Mouse (Mus musculus): ENCODE results near the gene Nr4a1.

Nr4a1 gene

DNA sequence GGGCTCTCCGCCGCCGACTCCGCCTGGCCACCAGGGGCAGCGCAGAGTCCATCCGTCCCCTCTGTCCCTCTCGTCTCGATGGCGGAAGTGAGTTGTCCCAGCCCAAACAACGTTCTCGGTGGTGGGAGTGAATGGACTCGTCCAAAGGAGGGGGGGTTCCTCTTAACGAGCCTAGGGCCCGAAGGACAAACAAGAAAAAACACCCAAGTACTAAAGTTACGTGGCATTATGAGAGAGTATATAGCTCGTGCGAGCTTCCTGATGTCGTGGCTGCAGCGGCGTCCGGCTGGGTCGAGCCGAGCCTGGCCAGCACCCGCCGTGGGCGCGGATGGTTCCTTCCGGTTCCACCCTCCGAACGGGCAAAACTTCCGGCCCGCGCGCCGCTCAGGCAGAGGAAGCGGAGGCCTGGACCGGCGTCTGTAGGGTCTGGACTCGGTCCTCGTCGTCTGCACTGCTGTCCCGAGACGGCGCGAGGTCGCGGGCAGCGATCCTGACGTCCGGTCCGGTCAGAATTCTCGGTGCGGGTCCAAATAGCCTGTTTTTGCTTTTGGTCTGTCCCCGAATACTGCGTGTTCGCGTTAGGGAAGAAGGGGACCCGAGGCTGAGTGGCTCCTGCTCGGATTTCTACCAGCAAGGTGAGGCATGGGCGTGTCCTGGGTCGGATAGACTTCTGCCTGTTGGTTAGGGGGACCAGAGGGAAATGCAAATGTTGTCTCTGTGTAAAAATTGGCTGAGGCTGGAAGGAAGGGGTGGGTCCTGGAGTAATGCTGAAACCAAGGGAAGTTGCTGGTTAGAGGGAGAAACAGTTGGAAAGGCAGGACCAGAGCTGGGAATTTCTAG lies 30.1 kb downstream of the Nr4a1 start, which contains the start of gene Atg101:
TSS of gene Atg101 (plus strand) at position 362 of the 840 bp plus-strand sequence.
- DNase-seq (ENCODE audit: low read depth, low spot score), result peak; percentile 96

DNA sequence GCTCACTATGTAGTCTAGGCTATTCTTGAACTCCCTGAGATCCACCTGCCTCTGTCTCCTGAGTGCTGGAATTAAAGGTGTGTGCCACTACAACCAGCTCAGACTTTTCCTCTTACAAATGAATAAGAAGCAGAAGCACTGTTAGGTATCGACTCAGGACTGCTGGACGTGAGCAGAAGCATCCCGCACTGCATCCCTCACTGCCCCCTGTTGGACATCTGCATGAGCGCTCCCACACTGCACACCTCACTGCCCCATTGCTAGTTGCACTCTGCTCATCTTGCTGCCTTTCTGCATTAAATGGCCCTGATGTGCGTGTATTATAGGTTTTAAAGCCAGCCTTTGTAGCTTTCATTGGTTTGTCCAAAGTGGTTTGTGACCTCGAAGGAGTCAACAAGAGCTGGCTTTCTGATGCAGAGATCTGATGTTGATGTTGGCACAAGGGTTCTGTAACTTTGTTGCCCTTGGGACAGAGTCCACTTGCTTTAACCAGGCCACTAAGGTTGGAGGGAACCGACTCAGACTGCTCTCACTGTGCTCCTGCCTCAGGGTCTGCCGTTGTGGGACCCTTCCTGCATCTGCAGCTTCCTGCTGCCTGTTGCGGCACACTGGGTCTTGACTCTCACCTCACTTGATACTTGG lies 32.2 kb downstream of the Nr4a1 start:
- no peak for DNase-seq (ENCODE audit: low read depth, low spot score)

DNA sequence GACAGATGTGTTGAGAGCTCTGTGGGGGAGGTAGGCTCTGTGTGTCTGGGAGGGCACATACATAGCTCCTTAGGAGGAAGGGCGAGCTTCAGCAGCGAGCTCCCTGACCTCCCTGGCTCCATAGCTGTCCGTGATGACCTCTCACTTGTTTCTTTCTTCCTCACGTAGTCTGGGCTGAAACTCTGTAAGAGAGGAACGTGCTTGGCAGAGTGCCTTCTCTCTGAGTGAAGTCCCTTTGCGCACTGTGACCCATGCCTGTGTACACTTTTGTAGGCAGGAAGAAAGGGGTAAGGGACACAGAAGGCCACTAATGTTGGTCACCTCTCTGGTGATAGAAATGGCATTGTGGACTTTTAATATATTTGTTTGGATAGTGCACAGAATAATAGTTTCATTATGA lies 33.3 kb downstream of the Nr4a1 start:
- no peak for DNase-seq (ENCODE audit: low read depth, low spot score)

DNA sequence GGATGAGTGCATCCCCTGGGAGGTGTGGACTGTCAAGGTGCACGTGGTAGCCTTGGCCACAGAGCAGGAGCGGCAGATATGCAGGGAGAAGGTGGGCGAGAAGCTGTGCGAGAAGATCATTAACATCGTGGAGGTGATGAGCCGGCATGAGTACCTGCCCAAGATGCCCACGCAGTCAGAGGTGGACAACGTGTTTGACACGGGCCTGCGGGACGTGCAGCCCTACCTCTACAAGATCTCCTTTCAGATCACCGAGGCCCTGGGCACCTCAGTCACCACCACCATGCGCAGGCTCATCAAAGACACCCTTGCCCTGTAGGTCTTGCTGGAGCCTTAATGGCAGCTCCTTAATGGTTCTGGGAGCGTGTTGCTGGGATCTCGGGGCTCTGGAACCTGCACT lies 36.3 kb downstream of the Nr4a1 start:
- DNase-seq (ENCODE audit: low read depth, low spot score), result no peak

DNA sequence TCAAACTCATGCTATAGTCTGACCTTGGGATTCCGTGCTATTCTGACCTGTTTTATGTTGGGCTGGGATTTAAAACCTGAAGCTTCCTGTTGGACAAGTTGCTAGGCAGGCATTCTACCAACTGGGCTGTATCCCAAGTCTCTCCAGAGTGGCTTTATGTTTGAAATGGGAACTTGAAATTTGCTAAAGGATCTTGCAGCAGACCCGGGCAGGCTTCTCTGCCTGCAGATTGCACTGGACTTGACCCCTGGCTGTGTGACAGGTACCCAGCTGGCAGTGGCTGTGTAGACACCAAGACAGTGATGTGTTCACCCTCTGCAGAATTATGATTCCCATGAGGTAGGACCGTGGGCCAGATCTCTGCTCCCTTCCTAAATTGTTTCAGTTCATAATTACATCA lies 37.9 kb downstream of the Nr4a1 start:
- no peak for DNase-seq (ENCODE audit: low read depth, low spot score)

DNA sequence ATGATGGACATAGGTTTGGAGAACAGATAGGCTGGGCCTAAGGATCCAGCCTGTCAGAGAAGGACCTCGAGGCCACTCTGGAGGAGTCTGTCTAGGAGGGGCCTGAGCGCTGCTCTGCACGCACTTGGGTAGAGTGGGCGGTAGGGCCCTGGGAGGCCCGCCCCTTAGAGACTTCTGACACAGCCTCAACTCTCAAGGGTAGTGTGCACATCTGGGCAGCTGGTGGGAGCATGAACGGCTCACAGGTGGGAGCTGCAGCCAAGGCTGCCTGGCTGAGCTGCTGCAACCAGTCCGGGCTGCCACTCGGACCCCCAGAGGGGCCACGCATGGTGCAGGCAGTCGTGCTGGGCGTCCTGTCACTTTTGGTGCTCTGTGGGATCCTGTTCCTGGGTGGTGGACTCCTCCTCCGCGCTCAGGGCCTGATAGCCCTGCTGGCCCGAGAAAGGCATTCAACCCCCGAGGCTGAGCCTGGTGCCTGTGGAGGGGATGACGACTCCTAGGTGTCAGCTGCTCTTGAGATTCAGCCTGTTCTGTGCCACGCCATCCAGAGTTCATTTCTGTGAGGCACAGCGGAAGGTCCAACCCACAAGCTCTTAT lies 39.1 kb downstream of the Nr4a1 start, which contains the start of gene 6030408B16Rik:
TSS of gene 6030408B16Rik (plus strand) at position 188 of the 597 bp plus-strand sequence.
- no peak for DNase-seq (ENCODE audit: low read depth, low spot score)

DNA sequence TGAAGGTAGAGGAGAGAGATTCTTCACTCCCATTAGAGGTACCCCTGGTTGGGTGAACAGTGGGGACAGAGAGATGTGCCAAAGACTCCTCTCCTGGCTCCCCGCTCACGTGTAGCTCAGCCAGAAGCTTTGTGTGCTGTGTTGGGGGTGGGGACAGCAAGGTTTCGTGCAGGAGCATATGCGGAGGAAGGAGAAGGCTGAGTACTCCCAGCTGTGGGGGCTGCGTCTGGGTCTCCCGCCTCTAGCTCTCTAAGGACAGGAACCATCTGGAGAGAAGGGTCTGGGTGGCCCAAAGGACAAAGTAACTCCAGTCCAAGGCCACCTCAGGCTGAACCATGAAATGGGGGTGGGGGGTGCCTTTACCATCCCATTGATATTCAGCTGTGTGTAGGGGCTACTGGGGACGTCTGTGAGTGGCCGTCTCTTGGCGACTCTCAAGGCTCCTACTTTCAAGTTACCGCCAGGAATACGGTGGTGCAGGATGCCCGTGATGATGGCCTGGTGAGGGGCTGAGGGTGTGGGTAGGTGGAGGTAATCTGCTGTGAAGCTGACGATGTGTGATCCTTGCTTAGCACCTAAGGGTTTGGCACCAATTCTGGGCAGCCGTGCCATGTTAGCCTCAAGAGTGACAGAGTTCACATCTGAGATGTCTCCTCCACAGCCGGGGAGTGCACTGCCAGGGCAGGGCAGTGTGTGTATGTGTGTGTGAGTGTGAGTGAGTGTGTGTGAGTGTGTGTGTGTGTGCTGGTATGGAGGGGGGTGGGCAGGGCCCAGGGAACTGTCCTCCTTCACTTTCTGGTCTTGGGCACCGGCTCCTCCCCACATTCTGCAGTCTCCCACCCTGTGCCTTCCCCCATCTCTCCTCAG lies 40.2 kb downstream of the Nr4a1 start:
- DNase-seq (ENCODE audit: low read depth, low spot score), result peak; percentile 56

DNA sequence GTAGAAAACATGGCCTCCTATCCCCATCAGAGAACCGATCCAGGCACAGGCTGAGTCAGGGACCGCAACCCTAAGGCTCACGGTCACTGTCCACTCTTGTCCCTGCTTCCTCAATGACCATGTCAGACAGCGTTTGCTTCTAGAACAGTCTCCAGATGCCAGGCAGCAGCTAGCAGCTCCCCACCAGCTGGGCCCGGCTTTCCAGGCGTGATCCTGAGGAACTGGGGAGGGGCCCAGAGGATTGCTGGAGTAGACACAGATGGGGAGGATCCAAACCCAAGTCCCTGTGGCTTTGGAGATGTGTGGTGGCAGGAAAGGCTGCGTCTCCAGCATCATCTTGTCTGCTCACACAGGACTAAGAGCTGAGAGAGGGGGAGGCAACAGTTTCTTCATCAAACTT lies 41.0 kb downstream of the Nr4a1 start:
- DNase-seq (ENCODE audit: low read depth, low spot score), result no peak

DNA sequence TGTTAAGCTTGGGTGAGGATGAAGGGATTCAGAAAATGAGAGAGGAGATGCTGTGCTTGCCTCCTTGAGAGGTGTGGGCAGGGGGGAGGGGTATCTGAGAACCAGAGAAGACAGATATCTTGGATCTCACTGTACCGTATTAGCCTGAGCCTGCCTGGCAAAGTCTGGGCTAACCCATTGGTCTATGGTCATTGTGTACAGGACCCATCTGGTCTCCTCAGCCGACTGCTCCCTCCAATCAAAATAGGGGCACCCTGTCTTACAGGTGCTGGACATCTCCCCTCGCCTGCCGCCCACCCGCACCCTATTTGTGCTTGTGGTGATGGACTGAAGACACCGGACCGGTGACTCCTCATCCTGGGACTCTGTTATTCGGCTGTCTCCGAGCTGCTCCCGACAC lies 41.5 kb downstream of the Nr4a1 start:
- no peak for DNase-seq (ENCODE audit: low read depth, low spot score)

DNA sequence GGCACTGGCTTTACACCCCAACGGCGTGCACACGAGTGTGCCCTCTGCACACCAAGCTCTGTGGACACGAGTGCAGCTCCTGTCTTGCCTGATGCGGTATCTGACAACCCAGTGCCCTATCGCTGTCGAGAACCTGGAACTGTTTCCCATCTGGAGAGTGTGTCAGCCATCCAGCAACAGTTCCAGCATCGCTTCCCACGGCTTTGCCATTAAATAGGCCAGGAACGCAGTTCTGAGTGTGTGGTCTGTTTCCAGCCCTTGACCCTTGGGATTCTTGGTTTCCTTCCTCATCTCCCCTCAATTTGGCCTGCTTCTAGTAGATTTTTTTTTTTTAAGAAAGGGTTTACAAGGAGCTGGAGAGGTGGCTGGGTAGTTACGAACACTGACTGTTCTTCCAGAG lies 42.0 kb downstream of the Nr4a1 start:
- no peak for DNase-seq (ENCODE audit: low read depth, low spot score)

DNA sequence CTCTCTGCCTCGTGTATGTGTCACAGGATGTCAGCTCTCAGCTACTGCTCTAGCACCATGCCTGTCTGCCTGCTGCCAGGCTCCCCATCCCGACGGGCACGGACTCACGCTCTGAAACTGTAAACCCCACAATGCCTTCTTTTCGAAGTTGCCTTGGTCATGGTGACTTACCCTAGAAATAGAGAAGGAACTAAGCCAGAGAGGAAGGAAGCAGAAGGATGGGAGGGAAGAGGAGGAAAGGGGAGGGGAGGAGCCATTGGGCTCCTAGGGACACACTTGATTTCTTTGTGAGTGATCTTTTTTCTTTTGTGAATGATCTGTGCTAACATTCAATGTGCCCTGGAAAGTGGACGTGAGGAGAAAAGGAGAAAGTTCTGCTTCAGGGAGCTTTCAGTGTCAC lies 43.9 kb downstream of the Nr4a1 start:
- DNase-seq (ENCODE audit: low read depth, low spot score), result no peak

DNA sequence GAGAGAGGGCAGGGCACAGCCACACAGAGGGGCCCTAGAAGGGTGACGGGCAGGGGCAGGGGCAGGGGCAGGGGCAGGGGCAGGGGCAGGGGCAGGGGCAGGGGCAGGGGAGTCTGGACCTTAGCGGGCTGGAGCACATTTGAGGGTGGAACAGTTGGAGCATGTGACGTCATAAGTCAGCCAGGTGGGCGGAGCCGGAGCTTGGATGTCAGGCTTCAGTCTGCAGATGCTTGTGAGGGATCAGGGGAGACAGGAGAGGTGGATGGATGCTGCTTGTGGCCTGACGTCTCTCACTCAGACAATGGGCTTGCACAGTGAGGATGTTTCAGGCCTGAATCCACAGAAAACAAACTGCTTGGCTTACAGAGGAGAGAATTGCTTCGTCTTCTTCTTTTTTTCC lies 44.5 kb downstream of the Nr4a1 start:
- DNase-seq (ENCODE audit: low read depth, low spot score), result peak; percentile 49

DNA sequence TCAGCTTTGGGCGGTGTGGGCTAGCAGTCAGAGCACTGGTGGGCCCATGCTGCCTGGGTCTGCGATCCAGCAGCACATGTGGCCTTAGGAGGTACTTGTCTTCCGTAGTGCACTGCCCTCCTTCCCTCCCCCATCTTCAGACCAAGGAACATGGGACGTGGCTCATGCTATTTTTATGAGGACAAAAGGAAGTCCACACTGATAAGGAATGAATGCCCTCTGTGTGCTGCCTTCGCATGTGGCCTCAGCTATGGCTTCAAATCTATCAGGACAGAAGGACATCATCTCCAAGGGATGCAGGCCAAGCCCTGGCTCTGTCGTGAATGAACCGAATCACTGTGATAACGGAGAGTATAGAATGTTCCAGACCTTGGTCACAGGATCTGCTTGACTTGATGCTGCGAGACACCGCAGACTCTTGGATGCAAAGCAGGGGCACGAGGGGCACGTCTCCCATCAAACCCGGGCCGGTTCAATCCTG lies 45.5 kb downstream of the Nr4a1 start:
- DNase-seq (ENCODE audit: low read depth, low spot score), result no peak

DNA sequence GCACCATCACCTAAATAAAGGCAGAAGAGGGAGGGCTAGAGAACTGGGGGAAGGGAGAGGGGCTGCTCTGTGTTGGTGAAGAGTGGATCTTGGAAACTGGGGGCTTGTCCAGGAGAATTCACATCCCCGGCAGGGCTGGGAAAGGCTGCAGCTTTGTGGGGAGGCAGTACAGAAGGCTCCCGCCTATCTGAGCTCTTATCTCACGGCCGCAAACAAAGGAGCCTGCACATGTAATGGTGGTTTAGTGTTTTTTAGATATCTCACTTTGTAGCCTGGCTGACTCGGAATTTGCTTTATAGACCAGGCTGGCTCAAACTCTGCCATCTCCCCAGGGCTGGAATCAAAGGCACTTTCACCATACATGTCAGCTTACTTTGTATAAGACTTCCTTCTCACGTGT lies 46.1 kb downstream of the Nr4a1 start:
- no peak for DNase-seq (ENCODE audit: low read depth, low spot score)

DNA sequence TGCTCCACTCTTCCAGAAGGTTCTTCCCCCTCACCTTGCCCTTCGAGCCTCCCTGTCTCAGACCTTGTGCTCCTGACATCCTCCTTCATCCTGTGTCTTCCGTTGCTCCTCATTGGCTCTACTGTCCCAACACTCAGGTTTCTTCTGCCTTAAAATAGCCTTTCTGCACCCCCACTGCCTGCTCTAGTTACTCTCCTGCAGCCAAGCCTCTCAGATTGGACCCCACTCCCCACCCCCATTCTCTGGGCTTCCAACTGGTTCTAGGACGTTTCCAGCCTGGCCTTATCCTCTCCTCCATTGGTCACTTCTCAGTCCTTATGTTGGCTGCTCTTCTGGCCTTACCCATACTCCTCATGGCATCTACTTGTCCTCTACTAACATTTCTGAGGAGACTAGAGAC lies 48.1 kb downstream of the Nr4a1 start:
- DNase-seq (ENCODE audit: low read depth, low spot score), result no peak

DNA sequence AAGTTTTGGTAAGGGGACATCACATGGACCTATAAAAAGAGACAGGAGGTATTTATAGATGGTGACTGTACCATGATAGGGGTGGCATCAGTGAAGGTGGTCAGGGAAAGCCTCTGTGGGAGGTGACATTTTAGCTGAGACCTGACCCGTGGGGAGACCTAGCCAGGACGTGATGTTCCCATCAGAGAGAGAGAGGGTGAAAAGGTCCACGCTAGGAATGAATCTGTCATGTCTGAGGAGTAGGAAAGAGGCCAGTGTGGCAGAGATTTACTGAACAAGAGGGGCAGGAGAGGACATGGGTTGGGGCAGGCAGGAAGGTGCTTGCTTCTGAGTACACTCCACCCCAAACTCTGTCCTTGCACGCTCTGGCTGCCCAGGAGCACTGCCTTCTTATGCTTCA lies 49.8 kb downstream of the Nr4a1 start:
- DNase-seq (ENCODE audit: low read depth, low spot score), result no peak

DNA sequence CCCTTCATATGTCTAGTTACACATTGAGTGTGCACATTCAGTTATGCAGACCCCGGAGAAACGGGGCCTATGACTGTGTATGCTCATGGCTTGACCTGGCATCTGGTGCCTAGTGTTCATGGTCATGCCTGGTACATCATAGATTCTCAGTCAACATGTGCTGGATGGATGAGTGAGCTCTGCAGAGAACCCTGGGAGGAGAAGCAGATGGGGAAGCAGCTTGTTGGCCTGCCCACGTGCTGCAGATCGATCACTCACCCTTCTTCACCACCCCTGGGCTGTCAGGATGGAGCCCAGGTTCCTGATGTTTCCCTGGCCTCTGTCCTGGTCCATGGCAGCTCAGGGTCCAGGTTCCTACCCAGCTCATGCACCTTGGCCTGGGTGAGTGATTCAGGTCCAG lies 52.4 kb downstream of the Nr4a1 start:
- DNase-seq (ENCODE audit: low read depth, low spot score), result no peak

DNA sequence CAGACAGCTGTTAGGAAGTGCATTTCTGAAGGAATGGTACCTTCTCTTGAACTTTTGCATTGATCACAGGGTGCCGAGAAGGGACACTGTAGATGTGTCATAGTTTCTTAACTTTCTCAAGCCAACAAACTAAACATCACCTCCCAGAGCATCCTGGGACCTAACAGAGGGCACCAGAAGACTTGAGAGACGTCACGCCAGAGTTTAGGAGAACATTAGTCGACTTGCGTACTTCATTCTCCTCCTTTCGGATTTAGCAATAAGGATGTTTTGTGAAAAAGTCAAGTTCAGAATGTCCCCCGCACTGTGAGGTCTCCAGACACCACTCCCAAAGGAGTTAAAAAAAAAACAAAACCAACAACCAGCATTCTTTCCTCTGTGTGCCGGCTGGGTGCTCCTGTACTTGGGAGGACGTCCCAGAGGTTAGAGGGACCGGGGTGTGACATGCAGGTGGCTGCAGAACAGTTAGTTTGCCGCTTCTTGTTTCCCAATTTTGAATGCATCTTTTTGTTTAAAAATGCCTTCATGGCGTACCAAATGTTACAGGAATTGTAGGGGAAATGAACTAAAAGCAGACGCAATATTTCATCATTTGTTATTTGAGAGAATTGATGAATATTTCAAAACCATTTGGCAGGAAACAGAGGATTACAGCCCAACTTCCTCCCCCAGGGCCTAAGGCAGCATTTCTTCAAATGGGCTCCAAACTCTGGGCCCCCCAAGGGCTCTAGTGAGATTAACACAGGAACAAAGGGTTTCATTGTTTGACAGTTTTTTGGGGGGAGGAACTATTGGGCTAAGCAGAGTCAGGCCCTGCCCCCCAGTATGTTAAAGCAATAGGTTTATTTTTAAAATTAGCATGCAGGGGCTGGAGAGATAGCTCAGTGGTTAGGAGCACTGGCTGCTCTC lies 54.6 kb downstream of the Nr4a1 start:
- no peak for DNase-seq (ENCODE audit: low read depth, low spot score)

DNA sequence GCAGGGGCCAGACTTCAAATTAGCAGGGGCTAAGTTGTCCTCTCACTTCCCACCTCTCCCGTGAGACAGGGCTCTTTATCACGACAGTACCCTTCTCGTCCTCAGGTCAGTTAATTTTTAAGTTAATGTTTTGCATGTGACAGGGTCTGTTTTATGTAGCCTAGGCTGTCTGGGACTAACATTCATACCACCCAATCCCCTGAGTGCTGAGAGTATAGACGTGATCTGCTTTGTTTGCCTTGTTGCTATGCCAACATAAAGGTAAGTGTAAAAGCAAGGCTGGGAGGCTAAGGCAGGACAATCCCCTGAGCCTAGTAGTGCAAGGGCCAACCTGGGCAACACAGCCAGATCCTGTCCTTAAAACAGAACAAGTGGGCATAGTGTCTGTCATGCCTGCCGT lies 55.4 kb downstream of the Nr4a1 start:
- no peak for DNase-seq (ENCODE audit: low read depth, low spot score)

DNA sequence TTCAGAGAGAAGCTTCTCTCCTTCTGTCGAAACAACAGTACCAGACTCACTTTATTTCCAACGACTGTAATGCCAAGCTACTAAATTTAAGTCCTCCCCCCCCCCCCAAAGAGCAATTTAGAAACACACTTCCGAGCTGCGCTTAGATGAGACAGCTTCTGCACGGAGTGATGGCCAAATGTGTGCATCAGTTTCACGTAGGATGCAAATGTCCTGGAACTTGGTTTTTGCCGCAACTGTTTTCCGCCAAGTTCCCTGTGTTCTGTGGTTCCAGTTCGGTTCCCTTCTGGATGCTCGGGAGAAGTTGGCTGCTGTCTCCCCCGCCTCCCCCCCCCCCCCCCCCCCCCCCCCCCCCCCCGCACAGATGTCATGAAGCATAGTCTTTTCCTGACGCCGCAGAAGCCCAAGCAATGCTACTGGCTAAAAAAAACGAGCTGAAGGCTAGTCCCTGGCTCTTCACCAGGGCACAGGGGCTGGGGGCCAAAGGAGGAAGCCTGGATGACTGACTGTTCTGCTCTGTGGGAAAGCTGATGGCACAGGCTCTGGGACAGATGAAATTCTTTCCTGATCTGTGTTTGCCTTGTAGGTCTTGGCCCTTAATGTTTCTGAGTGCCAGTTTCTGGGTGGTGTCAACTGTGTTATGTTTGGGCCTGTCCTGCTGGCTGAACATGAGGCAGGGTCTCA lies 57.2 kb downstream of the Nr4a1 start:
- no peak for DNase-seq (ENCODE audit: low read depth, low spot score)
